Mouse (Mus musculus): Measurements from ENCODE around the gene Carm1.
"Not testable (repeated sequence)": the region's sequence is repeated elsewhere in the genome, so short reads cannot be mapped to it uniquely, and the experiment has no call there.

Carm1 gene

DNA sequence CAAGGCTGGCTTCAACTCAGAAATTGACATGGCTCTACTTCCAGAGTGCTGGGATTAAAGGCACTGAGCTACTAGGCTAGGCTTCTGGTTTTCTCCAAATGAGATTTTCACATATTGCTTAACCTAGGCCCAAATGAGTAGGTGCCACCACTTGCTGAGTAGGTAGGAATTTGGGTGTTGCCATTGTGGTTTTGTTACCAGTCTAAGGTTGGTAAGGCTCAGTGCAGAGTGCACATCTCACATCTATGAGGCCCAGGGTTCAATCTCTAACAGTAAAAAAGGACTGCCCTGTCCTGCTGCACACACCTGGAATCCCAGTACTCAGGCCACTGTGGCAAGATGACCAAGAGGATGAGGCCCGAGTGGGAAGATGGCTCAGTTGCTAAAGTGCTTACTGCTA lies 38.7 kb downstream of the Carm1 start:
- no peak for DNase-seq

- no peak for DNase-seq
Observed at GRCm38 (mm10) chr9:21587678-21588349, 41.1 kb downstream of the Carm1 start.

DNA sequence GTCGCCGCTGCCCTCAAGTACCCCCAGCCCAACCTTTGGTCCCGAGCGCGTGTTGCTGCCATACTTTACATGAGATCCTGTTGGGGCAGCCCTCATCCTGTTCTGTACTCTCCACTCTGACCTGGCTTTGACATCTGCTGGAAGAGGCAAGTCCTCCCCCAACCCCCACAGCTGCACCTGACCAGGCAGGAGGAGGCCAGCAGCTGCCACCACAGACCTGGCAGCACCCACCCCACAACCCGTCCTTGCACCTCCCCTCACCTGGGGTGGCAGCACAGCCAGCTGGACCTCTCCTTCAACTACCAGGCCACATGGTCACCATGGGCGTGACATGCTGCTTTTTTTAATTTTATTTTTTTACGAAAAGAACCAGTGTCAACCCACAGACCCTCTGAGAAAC lies 41.7 kb downstream of the Carm1 start:
- no peak for DNase-seq

DNA sequence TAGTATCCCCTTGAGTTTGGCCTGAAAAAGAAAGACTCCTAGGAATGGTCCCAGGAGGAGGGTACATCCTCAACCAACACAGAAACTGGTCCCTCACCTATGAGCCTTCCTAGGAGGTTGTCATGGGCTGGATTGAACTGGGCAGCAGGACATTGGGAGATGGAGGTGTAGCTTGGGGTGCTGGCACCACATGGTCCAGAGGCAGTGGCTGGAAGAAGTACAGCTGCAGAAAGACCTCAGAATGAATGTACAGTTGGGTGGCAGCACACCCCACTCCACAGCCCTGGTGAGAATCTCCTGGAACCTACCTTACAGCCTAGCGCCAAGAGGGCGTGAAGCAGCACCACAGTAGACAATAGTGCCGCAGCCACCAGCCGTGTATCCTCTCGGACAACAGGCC lies 42.8 kb downstream of the Carm1 start:
- no peak for DNase-seq

- DNase-seq: no peak
Observed at GRCm38 (mm10) chr9:21591127-21591830, 44.6 kb downstream of the Carm1 start.

- peak; percentile 56 for DNase-seq
Observed at GRCm38 (mm10) chr9:21591831-21592702, 45.4 kb downstream of the Carm1 start.

DNA sequence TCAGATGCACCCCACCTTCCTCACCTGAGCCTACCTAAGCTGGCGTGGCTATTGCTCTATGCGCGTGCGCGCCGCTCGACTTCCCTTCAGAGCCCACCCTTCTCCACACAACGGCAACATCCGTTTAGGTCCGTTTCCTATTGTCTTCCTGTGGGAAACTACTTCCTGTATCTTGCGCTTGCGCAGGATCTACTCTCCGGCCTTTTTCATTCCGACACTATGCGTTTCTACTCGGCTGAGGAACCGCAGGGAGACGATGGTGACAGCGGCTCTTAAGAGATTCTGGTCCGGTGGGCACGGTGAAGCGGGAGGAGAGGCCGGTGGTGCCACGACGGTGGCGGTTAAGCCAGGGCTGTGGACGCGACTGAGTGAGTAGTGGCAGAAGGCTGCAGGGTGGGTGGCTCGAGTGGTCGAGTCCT lies 46.0 kb downstream of the Carm1 start, which contains the start of the genes Timm29 and Yipf2:
Gene Timm29, plus strand, starts transcription at position 20 of the 419 bp plus-strand sequence.
Gene Yipf2, minus strand, starts transcription at position 126 of the 419 bp plus-strand sequence.
- DNase-seq: peak; percentile 93

DNA sequence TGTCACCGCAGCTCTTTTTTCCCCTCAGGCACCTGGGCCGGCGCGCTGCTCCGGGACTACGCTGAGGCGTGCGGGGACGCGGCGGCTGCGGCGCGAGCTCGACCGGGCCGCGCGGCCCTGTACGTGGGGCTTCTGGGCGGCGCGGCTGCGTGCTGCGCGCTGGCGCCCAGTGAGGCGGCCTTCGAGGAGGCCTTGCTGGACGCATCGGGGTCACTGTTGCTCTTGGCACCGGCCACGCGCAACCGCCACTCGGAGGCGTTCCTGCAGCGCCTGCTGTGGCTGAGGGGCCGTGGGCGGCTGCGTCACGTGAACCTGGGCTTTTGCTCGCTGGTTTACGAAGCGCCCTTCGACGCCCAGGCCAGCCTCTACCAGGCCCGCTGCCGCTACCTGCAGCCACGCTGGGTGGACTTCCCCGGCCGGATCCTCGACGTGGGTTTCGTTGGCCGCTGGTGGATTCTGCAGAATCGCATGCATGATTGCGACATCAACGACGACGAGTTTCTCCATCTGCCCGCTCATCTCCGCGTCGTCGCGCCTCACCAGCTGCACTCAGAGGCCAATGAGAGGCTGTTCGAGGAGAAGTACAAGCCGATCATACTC lies 46.5 kb downstream of the Carm1 start:
- no peak for DNase-seq

- DNase-seq: not testable (repeated sequence)
Observed at GRCm38 (mm10) chr9:21594350-21594749, 47.7 kb downstream of the Carm1 start.

DNA sequence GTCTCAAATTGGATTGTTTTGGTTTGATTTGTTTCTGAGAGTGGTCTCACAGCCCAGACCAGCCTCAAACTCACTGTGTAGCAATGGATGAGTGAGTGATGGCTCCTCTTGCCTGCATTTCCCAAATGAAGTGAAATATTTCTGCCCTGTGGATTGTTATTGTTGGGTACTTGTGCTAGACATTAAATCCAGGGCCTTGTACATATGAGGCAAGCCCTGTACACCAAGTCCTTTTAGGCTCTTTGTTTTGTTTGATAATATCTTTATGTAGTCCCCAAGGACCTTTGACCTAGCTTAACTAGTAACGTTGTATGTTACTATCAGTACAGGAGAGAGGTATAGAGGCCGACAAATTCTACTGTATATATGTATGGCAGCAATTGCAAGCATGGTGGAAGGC lies 48.1 kb downstream of the Carm1 start:
- no peak for DNase-seq

DNA sequence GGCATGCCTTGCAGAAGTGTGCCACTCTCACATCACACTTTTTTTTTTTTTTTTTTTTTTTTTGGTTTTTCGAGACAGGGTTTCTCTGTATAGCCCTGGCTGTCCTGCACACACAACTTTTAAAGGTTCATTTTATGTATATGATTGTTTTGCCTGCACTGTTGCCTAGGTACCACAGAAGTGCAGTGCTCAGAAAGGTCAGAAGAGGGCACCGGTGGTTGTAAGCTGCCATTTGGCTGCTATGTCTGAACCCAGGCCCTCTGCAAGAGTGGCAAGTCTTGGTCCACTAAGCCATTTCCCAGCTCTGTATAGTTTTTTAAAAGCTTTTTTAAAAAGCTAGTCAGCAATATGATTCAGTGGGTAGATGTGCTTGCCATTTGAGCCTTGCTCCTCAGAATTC lies 51.5 kb downstream of the Carm1 start:
- DNase-seq: no peak

DNA sequence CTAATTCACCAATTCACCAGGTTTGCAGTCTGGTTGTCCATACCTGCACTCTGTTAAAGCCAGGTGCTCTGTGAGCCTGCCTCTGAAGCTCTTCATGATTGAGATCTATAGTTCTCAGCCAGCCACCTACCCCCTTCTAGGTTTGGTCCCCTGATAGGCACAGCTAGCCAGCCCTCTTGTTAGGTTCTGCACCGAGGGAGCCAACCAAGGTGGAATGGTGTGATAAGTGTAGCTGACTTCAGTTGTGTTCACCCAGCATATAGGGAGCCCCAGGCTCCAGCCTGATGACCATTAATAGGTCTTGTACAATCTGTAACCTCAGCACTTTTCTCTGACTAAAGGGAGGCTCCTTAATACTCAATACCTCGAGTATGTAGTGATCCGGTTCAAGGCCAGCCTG lies 53.5 kb downstream of the Carm1 start:
- no peak for DNase-seq

DNA sequence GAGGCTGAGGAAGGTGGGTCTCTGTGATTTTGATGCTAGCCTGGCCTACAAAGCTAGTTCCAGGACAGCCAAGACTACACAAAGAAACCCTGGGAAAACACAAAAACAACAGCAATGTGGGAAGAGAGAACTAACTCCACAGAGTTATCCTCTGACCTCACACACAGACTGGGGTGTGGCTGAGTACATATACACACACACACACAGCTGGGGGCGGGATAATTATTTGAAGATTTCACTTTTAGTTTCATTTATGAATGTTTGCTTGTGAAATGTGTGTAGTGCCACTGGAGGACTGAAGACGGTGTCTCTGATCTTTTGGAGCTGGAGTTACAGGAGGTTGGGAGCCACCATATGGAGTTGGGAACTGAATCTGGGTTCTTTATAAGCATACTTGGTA lies 54.4 kb downstream of the Carm1 start:
- no peak for DNase-seq

DNA sequence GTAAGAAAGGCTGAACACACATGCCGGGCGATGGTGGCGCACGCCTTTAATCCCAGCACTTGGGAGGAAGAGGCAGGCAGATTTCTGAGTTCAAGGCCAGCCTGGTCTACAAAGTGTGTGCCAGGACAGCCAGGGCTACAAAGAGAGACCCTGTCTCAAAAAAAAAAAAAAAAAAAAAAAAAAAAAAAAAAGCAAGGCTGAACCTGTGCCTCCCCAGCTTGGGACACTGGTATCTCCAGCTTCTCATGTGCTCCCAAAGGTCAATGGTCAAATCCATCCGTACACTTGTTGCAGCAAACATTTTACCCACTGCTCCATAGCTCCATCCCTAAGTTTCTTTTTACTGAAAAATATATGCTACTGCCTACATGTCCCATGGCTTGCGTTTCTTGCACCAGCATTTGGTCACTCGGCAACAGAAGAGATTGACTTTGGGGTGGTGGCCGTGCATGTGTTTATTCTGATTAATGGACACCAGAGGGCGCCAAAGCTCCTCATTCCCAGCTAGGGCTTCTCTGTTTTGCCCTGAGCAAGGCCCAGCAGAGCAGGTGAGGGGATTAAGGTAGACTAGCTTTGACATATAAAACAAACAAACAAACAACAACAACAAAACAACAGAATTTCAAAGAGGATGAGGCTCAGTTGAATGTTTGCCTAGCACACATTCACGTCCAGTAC lies 55.2 kb downstream of the Carm1 start:
- peak; percentile 71 for DNase-seq

DNA sequence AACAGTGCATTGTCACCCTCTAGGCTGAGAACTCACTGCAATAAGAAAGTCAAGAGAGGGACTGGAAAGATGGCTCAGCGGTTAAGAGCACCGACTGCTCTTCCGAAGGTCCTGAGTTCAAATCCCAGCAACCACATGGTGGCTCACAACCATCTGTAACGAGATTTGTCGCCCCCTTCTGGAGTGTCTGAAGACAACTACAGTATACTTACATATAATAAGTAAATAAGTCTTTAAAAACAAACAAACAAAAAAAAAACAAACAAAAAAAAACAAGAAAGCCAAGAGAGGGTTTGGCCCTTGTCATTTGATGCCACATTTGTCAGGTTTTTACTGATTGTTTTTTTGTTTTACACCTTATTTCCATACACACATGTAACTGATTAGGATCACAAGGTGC lies 57.4 kb downstream of the Carm1 start:
- DNase-seq: no peak

DNA sequence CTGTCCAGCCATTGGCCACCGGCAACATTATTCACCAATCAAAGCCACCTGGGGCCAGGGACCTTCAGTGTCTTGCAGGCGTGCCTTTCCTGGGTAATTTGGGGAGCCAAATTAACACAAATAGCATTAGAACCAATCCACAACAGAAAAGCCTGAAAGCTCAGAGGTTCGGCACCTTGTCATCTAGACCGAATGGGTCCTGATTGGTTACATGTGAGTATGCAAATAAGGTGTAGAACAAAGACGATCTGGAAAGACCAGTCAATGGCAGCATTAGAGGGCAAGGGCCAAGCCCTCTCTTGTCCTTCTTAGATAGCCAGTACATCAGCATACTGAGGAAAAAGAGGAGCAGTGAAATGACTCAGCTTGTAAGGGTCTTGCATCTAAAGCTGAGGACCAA lies 59.2 kb downstream of the Carm1 start:
- no peak for DNase-seq

GRCm38 (mm10) chr9:21606648-21607047 lies 60.0 kb downstream of the Carm1 start:
- no peak for DNase-seq

DNA sequence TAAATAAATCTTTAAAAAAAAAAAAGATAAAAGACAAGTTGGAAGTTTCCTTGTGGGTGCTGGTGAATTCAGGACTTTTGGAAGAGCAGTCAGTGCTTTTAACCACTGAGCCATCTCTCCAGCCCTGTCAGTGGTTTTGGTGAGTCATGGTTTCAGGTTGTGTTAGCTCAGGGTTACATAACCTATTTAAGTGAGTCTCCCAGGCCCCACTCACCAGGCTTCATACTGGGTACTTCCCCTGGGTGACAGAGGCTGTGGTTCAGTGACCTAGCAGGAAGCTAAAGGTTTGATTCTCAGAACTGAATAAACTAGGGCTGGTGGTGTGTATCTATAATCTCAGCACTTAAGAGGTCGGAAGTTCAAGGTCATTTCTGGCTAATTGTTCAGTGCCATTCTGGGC lies 63.2 kb downstream of the Carm1 start:
- no peak for DNase-seq

DNA sequence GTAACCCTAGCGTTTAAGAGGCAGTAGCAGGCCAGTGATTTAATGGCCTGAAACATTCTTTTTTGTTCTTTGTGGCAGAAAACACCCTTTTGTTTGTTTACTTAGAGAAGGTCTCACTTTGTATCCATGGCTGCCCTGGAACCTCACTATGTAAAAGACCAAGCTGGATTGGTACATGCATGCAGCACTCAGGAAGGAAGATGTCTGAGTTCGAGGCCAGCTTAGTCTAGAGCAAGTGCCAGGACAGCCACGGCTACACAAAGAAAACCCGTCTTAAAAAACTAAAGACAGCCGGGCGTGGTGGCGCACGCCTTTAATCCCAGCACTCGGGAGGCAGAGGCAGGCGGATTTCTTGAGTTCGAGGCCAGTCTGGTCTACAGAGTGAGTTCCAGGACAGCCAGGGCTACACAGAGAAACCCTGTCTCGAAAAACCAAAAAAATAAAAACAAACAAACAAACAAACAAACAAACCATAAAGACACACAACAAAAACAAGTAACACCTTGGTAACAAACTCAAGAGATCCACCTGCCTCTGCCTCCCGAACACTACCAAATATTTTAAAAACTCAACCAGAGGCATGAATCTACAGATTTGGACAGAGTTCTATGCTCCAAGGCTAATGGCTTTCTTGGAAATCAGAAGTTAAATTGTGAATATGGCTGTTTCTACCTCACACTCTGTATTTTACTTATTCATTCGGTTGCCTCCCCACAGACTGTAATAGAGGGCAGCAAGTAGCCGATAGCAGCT lies 68.3 kb downstream of the Carm1 start:
- DNase-seq: no peak

DNA sequence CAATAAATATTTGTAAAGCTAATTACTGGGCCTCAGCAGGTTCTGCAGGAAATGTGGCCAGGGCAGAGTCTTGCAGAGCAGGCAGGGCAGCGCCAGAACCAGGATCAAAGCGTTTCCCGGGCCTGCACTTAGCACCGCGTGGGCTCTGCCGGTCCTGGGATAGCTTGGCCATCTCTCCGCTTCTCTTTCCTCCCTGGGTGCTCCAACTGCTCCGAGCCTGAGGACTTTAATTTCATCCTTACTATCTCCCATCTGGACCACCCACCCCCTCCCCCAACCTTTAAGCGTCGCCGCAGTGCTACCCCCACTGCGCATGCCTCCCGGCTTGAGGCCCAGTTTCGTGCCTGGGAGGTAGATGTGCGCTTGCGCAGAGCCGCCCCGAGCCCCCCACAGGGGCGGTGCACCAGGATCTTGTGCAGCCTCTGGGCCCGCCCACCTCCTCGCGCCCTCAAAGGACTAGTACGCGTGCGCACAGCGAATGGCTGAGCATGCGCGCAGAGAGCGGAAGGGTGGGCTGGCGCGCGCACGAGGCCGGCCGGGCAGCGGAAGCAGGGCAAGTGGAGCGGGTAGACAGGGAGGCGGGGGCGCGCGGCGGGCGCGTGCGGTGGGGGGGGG lies 69.0 kb downstream of the Carm1 start, which contains the start of gene Smarca4:
Gene Smarca4, plus strand, starts transcription at position 553 of the 615 bp plus-strand sequence.
- peak; percentile 100 for DNase-seq

DNA sequence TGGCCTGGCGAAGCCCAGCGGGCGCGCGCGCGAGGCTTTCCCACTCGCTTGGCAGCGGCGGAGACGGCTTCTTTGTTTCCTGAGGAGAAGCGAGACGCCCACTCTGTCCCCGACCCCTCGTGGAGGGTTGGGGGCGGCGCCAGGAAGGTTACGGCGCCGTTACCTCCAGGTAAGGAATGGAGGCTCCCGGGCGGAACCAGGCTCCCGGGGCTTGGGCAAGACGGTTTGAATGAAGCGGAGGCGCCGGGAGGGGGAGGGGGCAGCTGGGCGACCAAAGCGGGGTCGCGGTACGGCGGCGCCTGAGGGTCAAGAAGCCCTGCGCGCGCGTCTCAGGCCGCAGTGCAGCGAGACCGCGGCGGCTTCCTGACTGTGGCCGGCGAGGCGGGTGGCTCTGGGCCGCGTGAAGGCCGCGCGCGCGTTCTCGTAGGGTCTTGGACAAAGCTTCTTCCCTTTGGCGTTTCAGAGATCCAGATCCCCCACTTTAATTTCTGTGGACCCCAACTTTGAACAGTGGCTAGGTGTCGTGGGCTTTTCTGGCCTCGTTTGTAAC lies 69.6 kb downstream of the Carm1 start:
- peak; percentile 90 for DNase-seq
